Mouse (Mus musculus) adipocyte (in vitro differentiated cells): ENCODE results near the gene Gm49340.
"Not testable (repeated sequence)": the region's sequence is repeated elsewhere in the genome, so short reads cannot be mapped to it uniquely, and the experiment has no call there.

Source experiments
- DNase-seq: peaks from one replicate; pipeline ENCODE4 v3.0.0-alpha.2; 2016; ENCODE audit warnings: low spot score

Gm49340 gene

GRCm38 (mm10) chr11:73329442-73329841 lies at the start of gene Gm49340, which contains the start of the genes Aspa and Spata22:
Gm49340 (plus strand) TSS chr11:73329741.
Aspa (minus strand) TSS chr11:73329596.
Spata22 (plus strand) TSS chr11:73329741.
- DNase-seq: no peak

GRCm38 (mm10) chr11:73280710-73281109 lies 48.8 kb upstream of the Gm49340 start:
- peak; percentile 34 for DNase-seq

GRCm38 (mm10) chr11:73281528-73282027 lies 48.0 kb upstream of the Gm49340 start:
- DNase-seq: peak; percentile 70

GRCm38 (mm10) chr11:73283369-73283768 lies 46.2 kb upstream of the Gm49340 start:
- no peak for DNase-seq

- no peak for DNase-seq
Observed at GRCm38 (mm10) chr11:73283926-73284325, 45.6 kb upstream of the Gm49340 start.

GRCm38 (mm10) chr11:73284351-73284750 lies 45.2 kb upstream of the Gm49340 start:
- DNase-seq: peak; percentile 52

GRCm38 (mm10) chr11:73289621-73290020 lies 39.9 kb upstream of the Gm49340 start:
- peak; percentile 91 for DNase-seq

GRCm38 (mm10) chr11:73303123-73303522 lies 26.4 kb upstream of the Gm49340 start:
- no peak for DNase-seq

GRCm38 (mm10) chr11:73315961-73316360 lies 13.6 kb upstream of the Gm49340 start:
- no peak for DNase-seq

- DNase-seq: not testable (repeated sequence)
Observed at GRCm38 (mm10) chr11:73318581-73318980, 11.0 kb upstream of the Gm49340 start.

- not testable (repeated sequence) for DNase-seq
Observed at GRCm38 (mm10) chr11:73321064-73321463, 8.5 kb upstream of the Gm49340 start.

- peak; percentile 66 for DNase-seq
Observed at GRCm38 (mm10) chr11:73323906-73324830, 5.4 kb upstream of the Gm49340 start.

GRCm38 (mm10) chr11:73326485-73326886 lies 3.1 kb upstream of the Gm49340 start:
- peak; percentile 73 for DNase-seq

GRCm38 (mm10) chr11:73327361-73327760 lies 2.2 kb upstream of the Gm49340 start:
- no peak for DNase-seq

GRCm38 (mm10) chr11:73333357-73333756 lies 3.8 kb downstream of the Gm49340 start:
- DNase-seq: no peak

- no peak for DNase-seq
Observed at GRCm38 (mm10) chr11:73336919-73337318, 7.4 kb downstream of the Gm49340 start.

- no peak for DNase-seq
Observed at GRCm38 (mm10) chr11:73350483-73350882, 20.9 kb downstream of the Gm49340 start, which contains the start of gene Olfr20. Olfr20 (plus strand) TSS chr11:73350783.

- DNase-seq: no peak
Observed at GRCm38 (mm10) chr11:73370946-73371345, 41.4 kb downstream of the Gm49340 start, which contains the start of gene Olfr376. Olfr376 (plus strand) TSS chr11:73371246.

GRCm38 (mm10) chr11:73395374-73395773 lies 65.8 kb downstream of the Gm49340 start:
- DNase-seq: no peak

- DNase-seq: no peak
Observed at GRCm38 (mm10) chr11:73399514-73399913, 70.0 kb downstream of the Gm49340 start, which contains the start of gene Olfr1. Olfr1 (minus strand) TSS chr11:73399614.
